Mouse (Mus musculus) kidney, postnatal 36 days (tissue): ENCODE results near the gene Nbea.

Source experiments
- DNase-seq, 2 experiments: peaks; one replicate each; pipeline ENCODE4 v3.0.0; 2021 to 2022; ENCODE audit warnings: mixed read lengths in 2 of 2

Nbea gene

GRCm38 (mm10) chr3:55824864-55825263 lies 358.6 kb downstream of the Nbea start:
- no peak for DNase-seq

- DNase-seq, result no peak
These were observed 363.9 kb downstream of the Nbea start for GRCm38 (mm10) chr3:55819598-55819997.

- DNase-seq, result no peak
These were observed 365.4 kb downstream of the Nbea start for GRCm38 (mm10) chr3:55818082-55818481.

- peak; percentile 14 to 29 for DNase-seq
These were observed 366.7 kb downstream of the Nbea start for GRCm38 (mm10) chr3:55816638-55817375.

GRCm38 (mm10) chr3:55816096-55816495 lies 367.4 kb downstream of the Nbea start:
- DNase-seq, result no peak

- no peak for DNase-seq
These were observed 368.4 kb downstream of the Nbea start for GRCm38 (mm10) chr3:55814993-55815625.

GRCm38 (mm10) chr3:55794768-55795167 lies 388.7 kb downstream of the Nbea start:
- no peak for DNase-seq

GRCm38 (mm10) chr3:55793842-55794575 lies 389.5 kb downstream of the Nbea start:
- peak; percentile 35 to 72 for DNase-seq

- no peak for DNase-seq
These were observed 391.2 kb downstream of the Nbea start for GRCm38 (mm10) chr3:55792251-55792650.

GRCm38 (mm10) chr3:55790609-55791008 lies 392.9 kb downstream of the Nbea start:
- DNase-seq, result no peak

GRCm38 (mm10) chr3:55789856-55790255 lies 393.6 kb downstream of the Nbea start:
- DNase-seq, result no peak

- no peak for DNase-seq
These were observed 394.8 kb downstream of the Nbea start for GRCm38 (mm10) chr3:55788621-55789201.

GRCm38 (mm10) chr3:55788214-55788586 lies 395.3 kb downstream of the Nbea start:
- DNase-seq, result no peak

- DNase-seq, result peak; percentile 15 to 51
These were observed 395.9 kb downstream of the Nbea start for GRCm38 (mm10) chr3:55787487-55788213.

GRCm38 (mm10) chr3:55786835-55787486 lies 396.5 kb downstream of the Nbea start:
- DNase-seq, result no peak

- no peak for DNase-seq
These were observed 397.3 kb downstream of the Nbea start for GRCm38 (mm10) chr3:55785981-55786725.

GRCm38 (mm10) chr3:55785266-55785980 lies 398.1 kb downstream of the Nbea start:
- DNase-seq, result no peak

GRCm38 (mm10) chr3:55784101-55784500 lies 399.4 kb downstream of the Nbea start:
- DNase-seq, result no peak

GRCm38 (mm10) chr3:55783171-55784081 lies 400.1 kb downstream of the Nbea start:
- peak in 1 of 2 experiments; percentile 24 for DNase-seq

GRCm38 (mm10) chr3:55782771-55783170 lies 400.7 kb downstream of the Nbea start:
- peak in 1 of 2 experiments; percentile 15 for DNase-seq
